Mouse (Mus musculus): ENCODE data around the gene Rsad1.

The Rsad1 gene

GRCm38 (mm10) chr11:94548888-94549690 lies at the start of gene Rsad1:
Gene Rsad1 (minus strand): TSS chr11:94549255.
- DNase-seq (ENCODE audit: low spot score in 2 of 2): peak; percentile 97 to 98

GRCm38 (mm10) chr11:94598437-94599120 lies 49.5 kb upstream of the Rsad1 start:
- DNase-seq (ENCODE audit: low spot score in 2 of 2): no peak

- DNase-seq (ENCODE audit: low spot score in 2 of 2): no peak
Observed at GRCm38 (mm10) chr11:94597319-94597718, 48.3 kb upstream of the Rsad1 start.

- no peak for DNase-seq (ENCODE audit: low spot score in 2 of 2)
Observed at GRCm38 (mm10) chr11:94596311-94596852, 47.3 kb upstream of the Rsad1 start.

GRCm38 (mm10) chr11:94587511-94587910 lies 38.5 kb upstream of the Rsad1 start:
- no peak for DNase-seq (ENCODE audit: low spot score in 2 of 2)

GRCm38 (mm10) chr11:94585091-94585490 lies 36.0 kb upstream of the Rsad1 start:
- DNase-seq (ENCODE audit: low spot score in 2 of 2): no peak

GRCm38 (mm10) chr11:94580111-94580740 lies 31.2 kb upstream of the Rsad1 start:
- DNase-seq (ENCODE audit: low spot score in 2 of 2): no peak

- no peak for DNase-seq (ENCODE audit: low spot score in 2 of 2)
Observed at GRCm38 (mm10) chr11:94576361-94576760, 27.3 kb upstream of the Rsad1 start.

- no peak for DNase-seq (ENCODE audit: low spot score in 2 of 2)
Observed at GRCm38 (mm10) chr11:94575036-94575435, 26.0 kb upstream of the Rsad1 start.

- no peak for DNase-seq (ENCODE audit: low spot score in 2 of 2)
Observed at GRCm38 (mm10) chr11:94574560-94574959, 25.5 kb upstream of the Rsad1 start.

- DNase-seq (ENCODE audit: low spot score in 2 of 2): no peak
Observed at GRCm38 (mm10) chr11:94571850-94572249, 22.8 kb upstream of the Rsad1 start.

- DNase-seq (ENCODE audit: low spot score in 2 of 2): no peak
Observed at GRCm38 (mm10) chr11:94570612-94571011, 21.6 kb upstream of the Rsad1 start.

- no peak for DNase-seq (ENCODE audit: low spot score in 2 of 2)
Observed at GRCm38 (mm10) chr11:94567326-94567725, 18.3 kb upstream of the Rsad1 start.

- no peak for DNase-seq (ENCODE audit: low spot score in 2 of 2)
Observed at GRCm38 (mm10) chr11:94566534-94566933, 17.5 kb upstream of the Rsad1 start.

- DNase-seq (ENCODE audit: low spot score in 2 of 2): no peak
Observed at GRCm38 (mm10) chr11:94565151-94565479, 16.1 kb upstream of the Rsad1 start.

- no peak for DNase-seq (ENCODE audit: low spot score in 2 of 2)
Observed at GRCm38 (mm10) chr11:94564437-94565150, 15.5 kb upstream of the Rsad1 start, which contains the start of gene Chad. Gene Chad (plus strand): TSS chr11:94565047.

GRCm38 (mm10) chr11:94563821-94564220 lies 14.8 kb upstream of the Rsad1 start:
- DNase-seq (ENCODE audit: low spot score in 2 of 2): no peak

GRCm38 (mm10) chr11:94563383-94563782 lies 14.3 kb upstream of the Rsad1 start:
- DNase-seq (ENCODE audit: low spot score in 2 of 2): no peak

GRCm38 (mm10) chr11:94558226-94558625 lies 9.2 kb upstream of the Rsad1 start:
- DNase-seq (ENCODE audit: low spot score in 2 of 2): no peak

- DNase-seq (ENCODE audit: low spot score in 2 of 2): no peak
Observed at GRCm38 (mm10) chr11:94550442-94550744, 1.3 kb upstream of the Rsad1 start.

GRCm38 (mm10) chr11:94549691-94550441 lies 811 bp upstream of the Rsad1 start:
- no peak for DNase-seq (ENCODE audit: low spot score in 2 of 2)

Data from frontal cortex, postnatal 25 days (tissue).